Mouse (Mus musculus) testis, postnatal 14 days (tissue): ENCODE data around the gene Crocc2.

Experiments used
- DNase-seq: peaks from one replicate; pipeline ENCODE4 v3.0.0; 2021; ENCODE audit warnings: low spot score

Crocc2 gene

GRCm38 (mm10) chr1:93168295-93168775 lies at the start of gene Crocc2:
Crocc2 (plus strand) TSS chr1:93168725.
- DNase-seq = no peak

GRCm38 (mm10) chr1:93118816-93119215 lies 49.7 kb upstream of the Crocc2 start:
- no peak for DNase-seq

GRCm38 (mm10) chr1:93123179-93123854 lies 45.2 kb upstream of the Crocc2 start:
- no peak for DNase-seq

GRCm38 (mm10) chr1:93124066-93124465 lies 44.5 kb upstream of the Crocc2 start:
- DNase-seq = no peak

GRCm38 (mm10) chr1:93125256-93125655 lies 43.3 kb upstream of the Crocc2 start:
- DNase-seq = no peak

- no peak for DNase-seq
Measured at GRCm38 (mm10) chr1:93128209-93128608, 40.3 kb upstream of the Crocc2 start.

GRCm38 (mm10) chr1:93128710-93129349 lies 39.7 kb upstream of the Crocc2 start:
- DNase-seq = no peak

- no peak for DNase-seq
Measured at GRCm38 (mm10) chr1:93130242-93130983, 38.1 kb upstream of the Crocc2 start.

GRCm38 (mm10) chr1:93132676-93133075 lies 35.8 kb upstream of the Crocc2 start:
- no peak for DNase-seq

- no peak for DNase-seq
Measured at GRCm38 (mm10) chr1:93135036-93135526, 33.4 kb upstream of the Crocc2 start, which contains the start of gene Agxt. Agxt (plus strand) TSS chr1:93135240.

- DNase-seq = no peak
Measured at GRCm38 (mm10) chr1:93138534-93138933, 30.0 kb upstream of the Crocc2 start.

GRCm38 (mm10) chr1:93139713-93140112 lies 28.8 kb upstream of the Crocc2 start:
- DNase-seq = no peak

- DNase-seq = no peak
Measured at GRCm38 (mm10) chr1:93142871-93143270, 25.7 kb upstream of the Crocc2 start.

GRCm38 (mm10) chr1:93144176-93144575 lies 24.3 kb upstream of the Crocc2 start:
- DNase-seq = no peak

- DNase-seq = no peak
Measured at GRCm38 (mm10) chr1:93150907-93151661, 17.4 kb upstream of the Crocc2 start.

GRCm38 (mm10) chr1:93157566-93157965 lies 11.0 kb upstream of the Crocc2 start:
- DNase-seq = no peak

GRCm38 (mm10) chr1:93158916-93159315 lies 9.6 kb upstream of the Crocc2 start:
- DNase-seq = no peak

GRCm38 (mm10) chr1:93159566-93160500 lies 8.7 kb upstream of the Crocc2 start:
- no peak for DNase-seq

- no peak for DNase-seq
Measured at GRCm38 (mm10) chr1:93160501-93161133, 7.9 kb upstream of the Crocc2 start, which contains the start of gene 2310007B03Rik. 2310007B03Rik (minus strand) TSS chr1:93160948.

GRCm38 (mm10) chr1:93161350-93161749 lies 7.2 kb upstream of the Crocc2 start:
- no peak for DNase-seq
